Mouse (Mus musculus) kidney, postnatal 10 days (tissue): Measurements from ENCODE around the gene Cdc14a.
"Not testable (repeated sequence)": the region's sequence is repeated elsewhere in the genome, so short reads cannot be mapped to it uniquely, and the experiment has no call there.

Experiments used
- DNase-seq: peaks from one replicate; pipeline ENCODE4 v3.0.0; 2021; ENCODE audit warnings: mixed read lengths

The Cdc14a gene

DNA sequence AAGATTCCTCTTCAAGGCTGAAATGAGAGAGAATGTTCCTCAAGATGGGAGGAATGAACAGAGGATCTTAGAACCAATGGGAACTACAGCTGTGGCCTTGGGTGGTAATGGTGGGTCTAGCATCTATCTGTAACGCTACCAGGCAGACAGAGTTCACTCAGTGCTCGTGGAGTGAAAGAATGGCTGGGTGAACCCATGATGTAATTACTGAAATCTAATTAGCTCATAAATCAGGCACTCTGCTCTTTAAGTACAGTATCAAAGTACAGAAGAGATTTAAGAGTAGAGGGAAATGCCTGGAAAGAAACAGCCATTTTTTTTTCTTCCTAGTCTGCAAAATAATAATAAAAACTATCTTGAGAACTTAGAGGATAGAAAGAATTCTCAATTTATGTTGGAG is 57.7 kb downstream of the Cdc14a start:
- DNase-seq: no peak

DNA sequence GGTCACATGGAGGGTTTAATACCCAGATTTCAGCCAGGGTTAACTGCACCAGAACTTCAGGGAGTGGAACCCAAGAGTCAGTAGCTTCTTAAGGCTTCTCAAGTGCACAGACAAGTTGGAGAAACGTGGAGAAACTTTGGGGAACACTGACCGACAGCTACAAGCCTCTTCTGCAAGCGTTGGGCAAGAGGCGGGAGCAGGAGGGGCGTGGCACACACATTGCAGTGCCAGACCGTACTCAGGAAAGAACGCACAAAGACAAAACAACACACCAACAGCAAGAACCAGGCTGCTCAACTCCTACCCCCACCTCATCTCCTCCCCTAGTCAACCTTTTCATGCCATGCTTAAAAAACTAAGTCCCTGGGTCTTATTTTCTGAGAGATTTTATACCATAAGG is 61.9 kb downstream of the Cdc14a start:
- no peak for DNase-seq

DNA sequence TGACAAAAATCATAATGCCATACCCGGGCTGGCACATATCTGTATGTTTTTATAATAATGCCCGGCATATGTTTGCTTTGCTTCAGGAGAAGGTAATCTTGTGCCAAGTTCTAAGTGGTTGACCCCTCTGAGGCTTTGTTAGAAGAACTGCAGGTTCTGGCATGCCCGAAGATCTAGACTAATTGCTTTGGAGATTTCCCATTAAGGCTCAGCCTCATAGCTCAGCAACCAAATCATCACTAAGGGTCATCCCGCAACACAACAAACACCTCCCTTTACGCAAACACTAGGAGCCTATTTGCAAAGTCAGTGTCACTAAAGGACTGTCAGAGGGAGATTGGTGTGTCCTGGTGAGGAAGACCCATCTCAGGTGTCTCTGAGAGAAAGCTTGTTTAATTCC is 62.7 kb downstream of the Cdc14a start:
- no peak for DNase-seq

DNA sequence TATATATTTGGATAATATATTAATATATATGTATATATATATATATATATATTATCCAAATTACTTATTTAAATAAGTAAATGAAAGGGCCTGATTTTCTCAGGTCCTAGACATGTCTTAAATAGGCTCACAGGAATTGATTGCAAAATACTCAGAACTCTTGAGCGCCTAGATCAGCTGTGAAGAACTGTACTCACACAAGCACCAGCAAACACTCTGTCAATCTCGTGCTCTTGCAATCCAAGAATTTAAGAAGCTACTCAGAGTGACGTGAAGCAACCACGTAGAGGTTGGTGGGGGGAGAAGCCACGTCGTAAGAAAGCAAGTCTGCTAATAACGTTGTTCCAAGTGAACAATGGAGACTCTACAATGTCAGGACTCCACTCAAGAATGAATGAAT is 66.0 kb downstream of the Cdc14a start:
- DNase-seq: no peak

DNA sequence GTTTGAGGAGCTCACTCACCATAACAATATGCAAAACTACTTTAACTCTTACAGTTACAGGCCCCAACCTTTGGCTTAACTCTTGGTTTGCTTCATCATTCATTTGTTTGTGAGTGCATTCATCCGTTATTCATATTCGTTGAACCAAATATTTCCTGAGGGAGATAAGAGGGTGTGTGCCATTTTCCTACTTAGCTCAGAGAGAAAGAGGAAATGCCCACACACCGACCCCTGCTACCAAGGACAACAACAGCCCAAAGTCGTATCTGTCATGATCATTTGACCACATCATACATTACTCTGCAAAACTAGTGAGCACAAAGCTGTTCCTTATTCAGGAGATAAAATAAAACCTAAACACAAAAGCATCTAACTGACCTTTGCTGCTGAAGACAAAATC is 66.7 kb downstream of the Cdc14a start:
- DNase-seq: no peak

DNA sequence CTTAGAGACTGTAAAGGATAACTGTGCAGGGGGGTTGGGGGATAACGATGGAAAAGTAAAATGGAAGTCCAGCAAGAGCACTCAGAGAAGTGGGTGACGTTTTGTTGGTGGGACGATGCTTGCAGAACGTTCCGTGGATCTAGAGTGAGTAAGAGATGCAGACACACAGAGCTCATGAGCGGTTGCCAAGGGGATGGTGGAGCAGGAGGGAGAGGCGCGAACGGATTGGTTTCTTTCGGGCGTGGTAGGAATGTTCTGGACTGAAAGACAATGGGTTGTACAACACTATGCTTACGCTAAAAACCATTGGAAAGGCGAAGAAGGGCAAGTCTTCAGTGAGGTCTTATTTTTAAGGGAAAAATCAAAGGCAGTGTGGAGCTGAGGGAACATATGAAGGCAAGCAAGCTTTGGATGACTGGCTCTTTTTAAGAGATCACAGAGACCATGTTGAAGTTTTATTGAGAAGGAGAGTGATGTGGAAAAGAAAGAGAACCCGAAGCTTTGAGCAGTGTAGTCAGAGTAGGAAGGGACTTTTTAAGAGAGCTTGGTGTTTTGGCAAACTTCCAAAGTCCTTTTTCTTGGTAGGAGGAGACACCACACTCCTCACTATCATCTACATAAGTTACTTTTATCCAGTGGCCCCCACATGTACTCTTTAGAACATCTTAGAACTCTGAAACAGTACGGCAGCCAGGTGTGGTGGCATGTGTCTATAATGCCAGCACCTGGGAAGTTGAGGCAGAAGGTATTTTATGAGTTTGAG is 68.6 kb downstream of the Cdc14a start:
- no peak for DNase-seq

DNA sequence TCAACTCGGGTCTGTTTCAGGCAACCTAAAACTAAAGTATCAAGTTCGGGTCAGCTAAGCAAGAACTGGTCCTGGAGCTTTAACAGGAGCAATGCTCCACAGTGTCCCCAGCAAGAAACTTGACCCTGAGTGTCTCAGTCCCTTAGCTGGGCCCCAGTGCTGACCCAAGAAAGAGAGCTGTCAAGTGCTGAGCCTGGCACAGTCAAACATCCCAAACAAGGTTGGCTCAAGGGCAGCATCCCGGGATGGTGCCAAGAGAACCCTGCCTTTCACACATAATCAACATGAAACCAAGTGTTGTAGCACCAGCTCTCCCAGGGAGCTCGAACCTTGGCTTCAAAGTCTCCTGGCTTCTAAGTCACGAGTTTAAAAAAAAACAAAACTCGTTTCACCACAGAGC is 71.3 kb downstream of the Cdc14a start:
- DNase-seq: no peak

DNA sequence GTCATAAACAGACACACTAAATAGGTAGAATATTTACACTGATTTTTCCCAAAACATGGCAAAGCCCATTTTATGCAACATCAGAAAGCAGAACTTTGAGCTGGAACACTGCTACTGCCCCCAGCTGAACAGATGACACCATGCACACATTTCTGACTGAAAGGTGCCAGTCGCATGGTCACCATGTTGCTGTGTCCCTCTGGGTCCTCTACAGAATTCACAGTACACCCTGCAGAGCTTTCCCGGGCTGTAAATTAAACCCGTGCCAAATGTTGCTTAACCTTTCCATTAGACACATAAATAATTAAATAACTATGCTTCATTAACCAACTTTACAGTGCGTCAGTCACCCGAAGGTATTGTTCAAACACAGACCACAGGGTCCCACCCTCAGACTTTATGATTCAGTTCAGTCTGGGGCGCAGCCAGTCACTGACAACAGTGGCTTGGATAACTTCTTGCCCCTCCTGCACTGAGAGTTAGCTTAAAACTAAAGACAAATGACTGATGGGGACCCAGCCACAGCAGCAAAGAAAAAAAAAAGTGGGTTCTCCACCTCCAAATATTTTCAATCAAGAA is 73.4 kb downstream of the Cdc14a start:
- DNase-seq: no peak

DNA sequence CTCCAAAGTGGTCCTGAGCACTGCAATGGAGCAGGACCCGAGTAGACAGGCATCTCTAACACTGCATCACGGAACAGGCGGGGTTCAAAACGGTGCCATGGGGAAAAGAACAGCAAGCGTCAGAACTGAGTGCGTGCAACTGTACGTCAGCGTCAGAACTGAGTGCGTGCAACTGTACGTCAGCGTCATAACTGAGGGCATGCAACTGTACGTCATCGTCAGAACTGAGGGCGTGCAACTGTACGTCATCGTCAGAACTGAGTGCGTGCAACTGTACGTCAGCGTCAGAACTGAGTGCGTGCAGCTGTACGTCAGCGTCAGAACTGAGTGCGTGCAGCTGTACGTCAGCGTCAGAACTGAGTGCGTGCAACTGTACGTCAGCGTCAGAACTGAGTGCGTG is 76.3 kb downstream of the Cdc14a start:
- not testable (repeated sequence) for DNase-seq

DNA sequence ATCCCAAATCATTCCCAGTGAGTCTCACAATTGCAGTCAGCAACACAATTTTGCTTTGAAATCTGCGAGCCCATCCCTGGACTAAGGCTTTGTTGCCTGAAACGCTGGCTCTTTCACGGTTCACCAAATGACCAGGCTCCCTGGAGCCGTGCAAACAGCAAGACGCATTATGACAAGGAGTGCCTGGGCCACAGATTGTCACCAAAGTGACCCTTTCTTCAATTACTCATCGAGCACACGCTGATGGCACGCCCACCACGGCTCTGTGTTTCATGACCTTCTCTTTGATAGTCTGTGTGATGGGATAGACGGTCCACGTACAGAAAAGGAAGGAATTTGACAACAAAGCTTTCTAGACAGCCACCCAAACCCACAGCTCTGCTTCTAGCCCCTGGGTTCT is 78.6 kb downstream of the Cdc14a start:
- DNase-seq: no peak

DNA sequence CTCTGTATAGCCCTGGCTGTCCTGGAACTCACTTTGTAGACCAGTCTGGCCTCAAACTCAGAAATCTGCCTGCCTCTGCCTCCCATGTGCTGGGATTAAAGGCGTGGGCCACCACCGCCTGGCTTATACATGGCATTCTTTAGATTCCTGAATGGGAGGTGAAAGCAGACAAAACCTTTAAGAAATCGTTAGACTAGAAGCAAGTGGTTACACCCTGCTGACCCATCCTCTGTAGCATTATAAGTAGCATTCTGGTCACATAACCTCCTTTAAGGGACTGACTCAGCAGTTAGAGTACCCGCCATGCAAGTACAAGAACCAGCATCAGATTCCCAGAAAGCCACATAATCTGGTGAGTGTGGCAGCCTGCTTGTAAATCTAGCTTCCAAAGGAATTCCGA is 81.6 kb downstream of the Cdc14a start:
- DNase-seq: no peak

DNA sequence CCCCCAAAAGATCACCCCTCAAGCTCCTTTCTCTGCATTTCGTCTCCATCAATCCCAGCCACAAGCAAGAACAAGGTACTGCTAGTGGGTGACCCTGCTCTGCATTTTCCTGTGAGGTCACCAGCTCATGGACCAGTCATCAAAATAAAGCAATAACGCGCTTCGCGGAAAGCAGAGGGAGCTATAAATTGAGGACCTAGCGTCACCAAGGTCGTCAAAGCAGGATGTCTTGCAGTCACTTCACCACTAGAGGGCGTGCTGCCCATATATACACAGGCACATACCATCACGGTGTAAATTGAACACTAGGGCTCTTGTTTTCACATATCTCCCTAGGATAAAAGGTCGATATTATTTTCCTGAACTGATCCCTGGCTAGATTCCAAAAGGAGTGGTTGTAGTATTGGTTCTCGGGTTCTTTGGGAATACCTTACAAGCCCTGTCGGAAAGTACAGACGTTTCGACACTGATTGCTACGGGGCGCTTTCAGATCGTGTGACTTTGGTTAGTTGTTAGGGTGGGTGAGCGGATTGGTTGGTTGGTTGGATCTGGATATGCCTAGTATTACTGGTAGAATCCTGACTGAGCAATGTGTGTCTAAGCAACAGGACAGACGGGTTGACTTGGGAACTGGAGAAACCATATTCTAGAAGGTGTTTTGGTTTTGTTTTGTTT is 82.7 kb downstream of the Cdc14a start:
- DNase-seq: peak; percentile 85

DNA sequence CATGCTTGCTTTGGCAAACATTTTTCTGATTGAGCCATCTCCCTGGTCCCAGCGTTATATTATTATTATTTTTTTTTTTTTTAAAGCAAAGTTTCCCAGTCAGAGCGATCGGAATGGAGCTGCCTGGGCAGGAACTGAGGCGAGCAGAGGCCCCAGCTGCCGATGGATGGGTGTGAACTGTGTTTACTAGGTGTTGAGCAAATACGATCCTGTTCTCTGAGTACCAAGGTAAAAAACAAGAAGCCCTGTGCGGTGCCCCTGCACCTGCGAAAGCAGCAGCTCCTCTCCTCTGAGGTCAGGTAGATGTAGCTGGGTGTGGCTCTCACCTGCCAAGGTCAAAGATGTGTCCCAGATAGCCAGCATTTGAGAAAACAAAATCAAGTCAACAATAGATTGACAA is 83.6 kb downstream of the Cdc14a start:
- DNase-seq: no peak

DNA sequence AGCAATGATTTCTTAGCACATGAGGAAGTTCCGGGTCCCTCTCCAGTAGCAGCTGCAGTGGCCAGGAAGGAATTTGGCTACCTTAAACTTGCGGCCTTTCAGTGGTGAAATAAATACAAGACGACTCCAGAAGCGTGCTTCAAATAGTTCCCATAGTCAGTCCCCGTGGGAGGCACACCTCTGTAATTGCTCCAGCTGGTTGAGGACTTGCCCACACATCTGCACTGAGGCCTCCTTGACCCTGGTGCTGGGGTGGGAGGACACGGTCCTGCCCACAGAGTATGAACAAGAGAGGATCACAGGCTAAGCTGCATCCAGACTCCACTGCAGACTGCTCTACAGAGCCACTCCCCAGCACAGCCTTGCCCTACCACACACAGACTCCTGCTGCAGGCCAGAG is 85.2 kb downstream of the Cdc14a start:
- peak; percentile 22 for DNase-seq

DNA sequence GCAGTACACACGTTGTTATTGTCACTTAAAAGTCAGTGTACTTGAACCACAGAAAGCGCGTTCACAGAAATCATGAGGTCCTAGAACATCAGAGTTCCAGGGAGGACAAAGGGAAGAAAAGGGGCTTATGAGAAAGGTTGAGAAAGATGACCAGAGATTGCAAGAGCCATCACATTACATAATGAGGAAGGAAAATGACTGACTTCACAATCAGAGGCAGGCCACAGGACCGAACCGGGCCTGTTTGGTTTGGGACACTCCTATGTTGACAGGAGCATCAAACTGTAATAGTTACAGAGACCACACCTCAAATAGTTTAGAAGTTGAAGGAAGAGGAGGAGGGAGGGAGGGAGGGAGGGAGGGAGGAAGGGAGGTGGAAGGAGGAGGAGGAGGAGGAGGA is 86.0 kb downstream of the Cdc14a start:
- DNase-seq: no peak

DNA sequence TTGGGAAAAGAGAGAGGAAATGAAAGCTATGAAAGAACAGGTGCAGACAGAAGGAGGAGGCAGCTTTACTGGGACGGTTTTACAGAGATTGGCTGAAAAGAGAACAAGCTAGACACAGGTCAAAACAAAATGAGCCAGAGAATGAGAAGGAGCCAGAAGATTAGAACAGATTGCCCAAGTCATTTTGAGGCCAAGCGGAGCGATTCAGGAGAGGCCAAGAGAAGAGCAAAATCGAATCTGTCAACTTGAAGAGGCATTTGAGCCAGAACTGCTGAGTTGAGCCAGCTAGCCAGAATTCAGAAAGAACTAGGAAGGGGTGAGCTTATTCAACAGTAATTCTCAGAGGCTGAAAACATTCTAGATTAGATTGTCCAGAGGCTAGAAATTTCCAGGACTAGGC is 88.8 kb downstream of the Cdc14a start:
- no peak for DNase-seq

DNA sequence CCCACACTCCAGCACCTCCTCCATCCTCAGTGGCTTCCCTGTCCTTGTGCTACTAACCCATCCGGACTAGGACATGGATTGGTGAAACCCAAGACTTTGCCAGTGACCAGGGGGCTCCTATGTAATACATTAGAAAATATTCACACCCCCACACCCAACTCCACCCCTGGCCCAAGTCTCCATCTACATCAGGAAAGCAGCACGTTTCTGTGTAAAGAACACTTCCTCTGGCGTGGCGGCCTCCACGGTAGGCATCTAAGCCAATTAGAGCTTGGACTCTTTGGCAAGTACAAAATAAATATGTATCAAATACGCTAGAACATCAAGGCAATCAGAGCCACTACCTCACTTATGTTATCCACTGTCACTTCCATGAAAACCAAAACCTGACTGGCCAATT is 90.1 kb downstream of the Cdc14a start:
- no peak for DNase-seq

DNA sequence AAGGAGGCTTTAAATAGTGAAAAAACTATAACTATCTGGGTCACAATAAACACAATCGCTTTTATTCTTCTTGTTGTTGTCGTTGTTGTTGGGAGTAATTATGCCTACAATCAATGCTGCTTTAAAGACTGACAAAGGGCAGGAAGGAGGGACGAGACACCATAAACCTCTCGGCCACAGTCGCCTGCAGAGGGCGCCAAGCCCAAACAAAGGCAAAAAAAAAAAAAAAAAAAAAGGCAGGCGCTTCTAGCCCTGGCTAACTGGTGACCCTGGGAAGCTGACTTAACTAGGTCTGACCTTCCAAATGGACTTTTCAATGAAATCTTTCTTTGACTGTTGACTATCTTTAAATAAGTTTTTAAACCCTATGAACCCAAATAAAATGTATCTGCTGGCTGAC is 90.6 kb downstream of the Cdc14a start:
- DNase-seq: peak; percentile 72

DNA sequence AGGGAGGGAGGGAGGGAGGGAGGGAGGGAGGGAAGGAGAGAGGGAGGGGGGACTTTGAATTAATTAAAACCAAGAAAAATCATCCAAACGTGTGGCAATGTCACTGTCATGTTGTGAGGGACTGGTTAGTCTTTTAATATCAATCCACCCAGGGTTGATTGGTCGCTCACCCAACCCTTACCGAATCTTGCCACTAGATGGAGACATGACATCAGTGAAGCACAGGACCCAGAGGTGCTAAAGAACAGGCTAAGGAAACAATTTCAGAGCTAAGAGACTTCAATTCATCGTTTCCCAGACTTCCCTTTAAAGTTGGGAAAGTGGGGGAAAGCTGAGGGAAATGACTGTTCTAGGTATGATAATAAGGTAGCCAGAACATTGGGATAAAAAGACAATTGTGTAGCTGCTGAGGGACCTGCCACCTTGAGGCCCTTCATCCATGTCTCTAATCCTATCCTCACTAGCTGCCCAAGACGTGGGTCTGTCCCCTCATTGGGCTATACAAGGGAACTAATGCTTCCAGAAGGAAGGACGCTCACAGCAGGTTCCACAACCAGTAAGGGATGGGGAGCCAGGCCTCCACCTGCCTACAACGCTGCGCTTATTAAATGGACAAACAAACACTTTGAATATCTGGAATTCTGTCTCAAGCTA is 91.9 kb downstream of the Cdc14a start:
- DNase-seq: peak; percentile 72

DNA sequence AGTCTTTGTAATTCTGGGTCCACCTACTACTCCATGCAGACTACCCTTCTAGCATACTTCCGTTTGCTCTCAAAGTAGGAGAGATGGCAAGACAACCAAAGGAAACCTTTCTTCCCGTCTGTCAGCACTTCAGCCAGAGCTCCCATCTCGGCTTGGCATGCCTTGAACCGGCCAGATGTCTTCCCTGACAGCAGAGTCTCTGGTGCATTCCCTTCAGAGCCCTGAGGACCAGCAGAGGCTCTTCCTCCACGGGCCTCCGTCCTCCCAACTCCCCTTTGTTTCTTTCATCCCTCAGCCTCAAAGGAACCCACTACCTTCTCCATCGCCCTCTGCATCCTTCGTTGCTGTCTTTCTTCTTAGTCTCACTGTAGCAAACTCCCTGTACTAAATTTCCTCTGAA is 93.9 kb downstream of the Cdc14a start:
- DNase-seq: no peak

DNA sequence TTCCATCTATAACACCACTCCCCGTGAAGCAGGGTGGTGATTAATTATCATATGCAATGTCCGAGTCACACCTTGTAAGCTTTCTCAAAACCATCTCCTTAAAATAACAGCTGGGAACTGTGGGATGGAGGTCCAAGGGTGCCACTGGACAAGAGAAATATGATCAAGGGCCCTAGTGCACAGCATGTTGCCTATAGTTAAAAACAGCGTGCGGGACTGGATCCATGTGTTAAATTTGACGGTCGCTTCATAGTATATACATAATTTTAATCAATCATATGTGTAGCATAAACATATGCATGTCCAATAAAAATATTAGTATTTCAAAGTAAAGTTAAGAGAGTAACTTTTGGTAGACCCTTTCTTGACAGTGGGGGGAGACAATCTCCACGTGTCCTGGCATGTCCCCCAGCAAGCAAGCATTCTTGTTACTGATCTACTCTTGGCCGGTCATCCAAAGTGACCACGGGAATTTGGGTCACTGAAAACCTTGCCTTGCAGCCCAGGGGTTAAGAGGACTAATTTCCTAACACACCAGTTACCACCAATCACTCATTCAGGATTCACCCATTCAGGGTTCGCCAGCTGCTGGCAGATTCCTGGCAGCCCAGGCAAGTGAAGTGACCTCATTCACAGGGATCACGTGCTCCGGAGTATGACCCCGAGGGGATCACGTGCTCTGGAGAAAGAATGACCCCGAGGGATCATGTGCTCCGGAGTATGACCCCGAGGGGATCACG is 94.6 kb downstream of the Cdc14a start:
- peak; percentile 44 for DNase-seq

DNA sequence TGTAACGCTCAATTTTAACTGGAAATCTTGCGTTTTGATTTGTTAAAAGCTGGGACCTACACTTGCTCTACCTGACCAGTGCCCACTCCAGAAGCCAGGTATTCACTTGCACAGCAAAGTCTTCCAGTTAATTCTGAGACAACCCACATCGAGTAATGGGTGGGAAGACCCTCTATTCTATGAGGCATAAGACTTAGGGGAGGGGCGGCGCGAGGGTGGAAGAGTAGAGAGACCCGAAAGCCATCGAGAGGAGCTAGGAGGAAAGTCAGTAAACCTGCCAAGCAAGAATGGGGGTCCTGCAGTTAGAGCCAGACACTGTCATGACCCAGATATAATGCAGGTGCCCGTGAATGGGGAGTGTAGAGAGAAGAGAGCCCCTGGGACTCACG is 96.2 kb downstream of the Cdc14a start:
- no peak for DNase-seq

DNA sequence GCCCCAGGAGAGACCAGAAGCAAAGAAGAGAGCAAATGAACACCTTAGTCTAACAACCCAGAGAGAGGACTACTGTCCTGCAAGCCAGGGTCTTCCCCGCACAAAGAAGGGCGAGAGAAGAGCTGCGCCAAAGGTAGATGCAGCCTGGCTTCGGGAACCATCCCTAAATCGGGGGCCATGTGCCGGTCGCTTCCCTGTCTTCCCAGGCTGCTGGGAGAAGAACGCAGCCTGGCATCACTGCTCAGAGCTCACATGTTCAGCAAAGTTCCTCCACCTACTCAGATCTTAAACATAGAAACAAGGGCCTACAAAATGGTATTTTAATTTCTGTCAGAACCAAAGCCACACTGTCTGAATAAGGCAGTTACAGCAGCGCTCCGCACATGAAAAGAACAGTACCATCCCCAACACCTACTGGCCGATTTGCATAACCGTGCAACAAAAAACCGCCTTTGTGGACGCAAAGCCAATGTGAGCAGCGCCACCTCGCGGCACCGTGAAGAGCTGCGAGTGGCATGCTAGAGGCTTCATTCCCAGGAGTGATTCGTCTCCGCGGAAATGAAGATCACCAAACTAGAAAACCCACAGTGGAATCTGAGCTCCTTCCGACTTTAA is 96.7 kb downstream of the Cdc14a start:
- DNase-seq: peak; percentile 91
